In the genomic region with DNA sequence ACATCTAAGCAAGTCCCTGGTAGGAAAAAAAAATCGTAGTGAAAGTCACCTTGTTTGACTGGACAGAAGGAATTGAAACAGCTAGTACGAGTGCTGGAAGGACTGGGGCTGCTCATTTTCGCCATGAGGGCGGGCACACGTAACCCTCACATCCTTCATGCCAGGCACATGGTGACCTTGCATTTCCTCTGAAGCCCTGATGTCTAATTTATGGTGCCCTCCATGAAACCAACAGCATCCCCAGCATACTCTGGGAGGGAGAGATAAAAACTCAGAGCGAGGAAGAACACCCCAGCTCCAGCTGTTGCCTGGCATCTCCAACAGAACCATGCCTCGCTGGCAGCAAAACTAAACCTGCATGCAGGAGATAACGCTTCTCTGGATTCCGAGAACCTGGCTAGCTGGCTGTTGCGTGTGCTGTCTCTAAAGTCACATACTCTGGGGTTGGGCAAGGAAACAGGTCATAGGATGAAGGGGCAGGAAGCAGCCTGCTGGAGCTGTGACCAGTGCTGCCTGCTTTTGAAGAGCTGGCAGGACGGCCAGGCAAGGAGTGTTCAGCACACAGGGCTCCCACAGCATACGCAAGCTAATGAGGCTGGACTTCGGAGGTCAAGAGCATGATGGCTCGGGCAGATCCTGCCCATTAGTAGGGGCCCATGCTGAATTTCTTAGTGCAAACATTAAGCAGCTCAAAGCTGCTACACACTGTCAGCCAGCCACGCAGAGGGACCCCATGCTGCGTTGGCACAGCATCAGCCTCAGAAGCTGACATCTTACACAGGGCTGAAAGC, we compare ENCODE assay signal across 9 mouse cellular contexts.
A peak's percentile ranks its signal among the peaks of the same experiment; 100 is the strongest.
DNase-seq lines count a peak whose midpoint lies in the region; ATAC-seq lines count a peak whose summit lies in the region.
"Had no signal": no experiment of that assay in that cellular context is flagged by ENCODE, and none has a peak within 500 bp of the region (broad histone marks: within the 10 kb centered on the region; RNA-seq: fewer than 3 reads in every experiment).

No protein-coding gene starts in this region.

- H3K4me3 ChIP-seq in heart, embryonic 12.5 days, result no peak overlapping the region
- H3K4me3 ChIP-seq in stomach, embryonic 15.5 days (replicated peaks), result no peak overlapping the region
- H3K4me3 ChIP-seq: embryonic facial prominence, embryonic 13.5 days had no signal

- no peak overlapping the region for H3K9ac ChIP-seq in heart, embryonic 12.5 days
- H3K9ac ChIP-seq in stomach, embryonic 15.5 days, result no peak overlapping the region
- H3K9ac ChIP-seq: embryonic facial prominence, embryonic 13.5 days had no signal

- WGBS in heart, embryonic 12.5 days, result 69% methylated on average over 16 of the region's 16 CpGs
- WGBS in stomach, embryonic 15.5 days, result 53% methylated on average over 16 of the region's 16 CpGs

- peak; percentile 79 for ATAC-seq in heart, embryonic 12.5 days (ENCODE audit: insufficient number of reproducible peaks, low FRiP score)
- peak; percentile 36 for ATAC-seq in megakaryocyte, adult 5-6 weeks (ENCODE audit: poor library complexity, severe bottlenecking)
- ATAC-seq in stomach, embryonic 15.5 days (ENCODE audit: insufficient read depth, low FRiP score, low read depth), result peak; percentile 92

- no peaks in the 10 kb centered on the region for H3K9me3 ChIP-seq in heart, embryonic 12.5 days (replicated peaks)
- no peaks in the 10 kb centered on the region for H3K9me3 ChIP-seq in stomach, embryonic 15.5 days
- H3K9me3 ChIP-seq: embryonic facial prominence, embryonic 13.5 days had no signal

- no peak overlapping the region for H3K27ac ChIP-seq in heart, embryonic 12.5 days (ENCODE audit: poor library complexity, severe bottlenecking)
- peak overlapping the region; percentile 44; the same call in 1 of the 2 replicates for H3K27ac ChIP-seq in stomach, embryonic 15.5 days
- H3K27ac ChIP-seq: embryonic facial prominence, embryonic 13.5 days had no signal

- no peaks in the 10 kb centered on the region for H3K36me3 ChIP-seq in heart, embryonic 12.5 days
- no peaks in the 10 kb centered on the region for H3K36me3 ChIP-seq in stomach, embryonic 15.5 days
- H3K36me3 ChIP-seq: embryonic facial prominence, embryonic 13.5 days had no signal

- H3K27me3 ChIP-seq in heart, embryonic 12.5 days (replicated peaks), result no peaks in the 10 kb centered on the region
- H3K27me3 ChIP-seq in stomach, embryonic 15.5 days (replicated peaks), result no peaks in the 10 kb centered on the region
- H3K27me3 ChIP-seq: embryonic facial prominence, embryonic 13.5 days had no signal

- H3K4me2 ChIP-seq in heart, embryonic 12.5 days, result no peak overlapping the region
- H3K4me2 ChIP-seq in stomach, embryonic 15.5 days, result no peak overlapping the region
- H3K4me2 ChIP-seq: embryonic facial prominence, embryonic 13.5 days had no signal

- no peaks in the 10 kb centered on the region; the same call in 1 of the 2 replicates for H3K4me1 ChIP-seq in heart, embryonic 12.5 days (replicated peaks)
- no peaks in the 10 kb centered on the region for H3K4me1 ChIP-seq in stomach, embryonic 15.5 days

- DNase-seq in embryo, embryonic 10 days (ENCODE audit: low spot score), result peak; percentile 58
- no peak for DNase-seq in embryo, embryonic 9.5 days (ENCODE audit: extremely low spot score)
- DNase-seq in testis, postnatal 14 days (ENCODE audit: low spot score), result peak; percentile 16
- no peak for DNase-seq in testis, postnatal 10 days (ENCODE audit: low spot score)
- DNase-seq in thymus, postnatal 14 days, result no peak

Comparison
In these comparisons a context has a peak if more than half of its experiments do, and no peak if none do; other contexts are left out.
1. DNase-seq: peak in embryo, embryonic 10 days (single experiment) and testis, postnatal 14 days (single experiment); none in embryo, embryonic 9.5 days (single experiment), testis, postnatal 10 days (single experiment) and thymus, postnatal 14 days (single experiment).
2. ATAC-seq: peak in every context shown above with its lines; median percentile 92 in stomach, embryonic 15.5 days; 79 in heart, embryonic 12.5 days; 36 in megakaryocyte, adult 5-6 weeks.